Mouse (Mus musculus) forebrain, postnatal 0 days (tissue): ENCODE results near the gene Pde1a. TPM values are rescaled to one million over a fixed set of nuclear protein-coding genes. Genes with fewer than 3 reads are reported as not detected.
A peak's percentile ranks its signal among the peaks of the same experiment; 100 is the strongest.

ENCODE experiments used
- ATAC-seq: fragments of 200-750 bp; cut with Nextera tagmentation; 2 replicates; pipeline ENCODE4 v1.8.0; 2017; ENCODE audit warnings: mild to moderate bottlenecking, moderate library complexity
- DNase-seq: peaks from one replicate; pipeline ENCODE4 v3.0.0-alpha.2; 2015
- H3K27ac ChIP-seq: fragments of 300-500 bp; sonication (generic); 2 replicates; pipeline ENCODE4 v1.5.1; 2014; ENCODE audit warnings: low read depth, mild to moderate bottlenecking, antibody characterized with exemption, low read length, moderate library complexity, mixed read lengths
- H3K27me3 ChIP-seq: fragments of 300-500 bp; sonication (generic); 2 replicates; pipeline ENCODE4 v1.6.1; 2014; ENCODE audit warnings: mild to moderate bottlenecking, low read length, mixed read lengths; ENCODE audit not compliant: insufficient read depth
- H3K36me3 ChIP-seq: fragments of 300-500 bp; sonication (generic); 2 replicates; pipeline ENCODE4 v1.6.1; 2014; ENCODE audit warnings: mild to moderate bottlenecking, moderate library complexity; ENCODE audit not compliant: insufficient read depth
- H3K4me1 ChIP-seq: fragments of 300-500 bp; sonication (generic); 2 replicates; pipeline ENCODE4 v1.6.1; 2014; ENCODE audit warnings: antibody characterized with exemption; ENCODE audit not compliant: insufficient read depth
- H3K4me2 ChIP-seq: fragments of 300-500 bp; sonication (generic); 2 replicates; pipeline ENCODE4 v1.6.1; 2014; ENCODE audit warnings: low read depth, mild to moderate bottlenecking, moderate library complexity
- H3K4me3 ChIP-seq: fragments of 300-500 bp; sonication (generic); 2 replicates; pipeline ENCODE4 v1.5.1; 2014; ENCODE audit warnings: low read depth, low read length, mixed read lengths
- H3K9ac ChIP-seq: fragments of 300-500 bp; sonication (generic); 2 replicates; pipeline ENCODE4 v1.6.1; 2014; ENCODE audit warnings: mild to moderate bottlenecking
- H3K9me3 ChIP-seq: fragments of 300-500 bp; sonication (generic); 2 replicates; pipeline ENCODE4 v1.6.1; 2016; ENCODE audit warnings: low read length
- CTCF ChIP-seq: sonication (generic); IDR thresholded peaks from 2 replicates; pipeline ENCODE4 v1.5.1; 2016; ENCODE audit warnings: antibody characterized with exemption, control low read depth, low read depth
- WGBS: fragments of 180-500 bp; shearing (Covaris S2); extraction: QIAGEN DNeasy Blood & Tissue Kit; methylation state at CpG from one replicate; pipeline ENCODE4 v1.1.7; 2014; 5-methylcytosine and 5-hydroxymethylcytosine counted together
- polyA plus RNA-seq: library from polyadenylated mRNA; unstranded; fragments of >200 nt; fragmentation: Nextera tagmentation; extraction: Ambion mirVana; gene quantifications from 2 replicates; pipeline ENCODE4 v1.2.1, GENCODE M21; 2015
- total RNA-seq: library from RNA; depleted of rRNA; stranded (reverse); fragments of >200 nt; gene quantifications from 2 replicates; pipeline ENCODE4 v1.2.3, GENCODE M21; 2014

The Pde1a gene
- total and polyA plus RNA-seq, 2 experiments from 2014 or later: 45.8 to 48.9 TPM

DNA sequence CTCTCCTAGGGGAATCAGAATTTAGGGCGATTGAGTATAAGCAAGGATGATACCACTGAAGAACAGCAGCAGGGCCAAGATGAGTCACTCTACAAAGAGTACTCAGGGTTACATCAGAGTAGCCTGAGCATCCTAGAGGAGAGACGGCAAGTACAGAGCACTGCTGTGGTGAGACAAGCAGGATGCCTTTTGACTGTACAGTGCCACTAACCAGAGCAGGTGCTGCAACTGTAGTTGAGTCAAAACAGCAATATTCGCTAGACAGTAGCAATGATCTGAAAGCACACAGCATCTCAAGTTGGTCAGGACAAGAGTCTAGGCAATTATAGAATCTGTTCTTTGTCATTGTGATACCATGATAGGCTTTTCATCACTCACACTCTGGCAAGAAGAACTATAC is 115.1 kb downstream of the Pde1a start:
- Histone ChIP-seq H3K27me3 (no peaks in the 10 kb centered on the region), H3K4me1 (peaks cover 4% of the 10 kb centered on the region; the same call in 1 of the 2 replicates), H3K36me3 (no peaks in the 10 kb centered on the region), H3K27ac (no peak overlapping the region), H3K4me2 (no peak overlapping the region), H3K4me3 (no peak overlapping the region), H3K9ac (no peak overlapping the region), H3K9me3 (no peaks in the 10 kb centered on the region)
- 88% methylated on average over 3 of the region's 3 CpGs for whole genome bisulfite sequencing
- DNase-seq (no peak), ATAC-seq (no peak)
- no peak for TF ChIP-seq CTCF

DNA sequence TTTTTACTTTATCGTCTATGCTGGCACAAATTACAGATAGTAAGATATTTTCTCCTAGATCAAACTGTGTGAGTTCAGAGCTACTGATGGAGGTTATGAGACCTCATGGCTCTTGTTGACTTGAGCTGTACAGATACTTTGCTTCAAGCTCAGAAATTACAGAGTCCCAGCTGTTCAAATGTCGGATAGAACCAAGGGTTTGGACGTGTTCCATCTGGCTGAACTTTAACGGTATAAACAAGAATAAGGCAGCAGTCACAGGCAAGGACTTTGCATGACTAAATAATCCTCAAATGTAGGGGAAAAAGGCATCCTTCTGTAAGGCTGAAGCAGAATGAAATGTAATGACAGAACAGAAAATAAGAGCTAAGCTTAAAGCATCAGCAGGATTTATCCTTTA is 116.2 kb downstream of the Pde1a start:
- Histone ChIP-seq H3K27ac (no peak overlapping the region), H3K4me3 (no peak overlapping the region), H3K4me2 (no peak overlapping the region), H3K9ac (no peak overlapping the region), H3K36me3 (no peaks in the 10 kb centered on the region), H3K4me1 (peaks cover 4% of the 10 kb centered on the region; the same call in 1 of the 2 replicates), H3K27me3 (no peaks in the 10 kb centered on the region), H3K9me3 (no peaks in the 10 kb centered on the region)
- peak; percentile 85 for ATAC-seq
- TF ChIP-seq CTCF: no peak
- DNase-seq: peak; percentile 67
- WGBS: 37% methylated on average over 4 of the region's 4 CpGs

DNA sequence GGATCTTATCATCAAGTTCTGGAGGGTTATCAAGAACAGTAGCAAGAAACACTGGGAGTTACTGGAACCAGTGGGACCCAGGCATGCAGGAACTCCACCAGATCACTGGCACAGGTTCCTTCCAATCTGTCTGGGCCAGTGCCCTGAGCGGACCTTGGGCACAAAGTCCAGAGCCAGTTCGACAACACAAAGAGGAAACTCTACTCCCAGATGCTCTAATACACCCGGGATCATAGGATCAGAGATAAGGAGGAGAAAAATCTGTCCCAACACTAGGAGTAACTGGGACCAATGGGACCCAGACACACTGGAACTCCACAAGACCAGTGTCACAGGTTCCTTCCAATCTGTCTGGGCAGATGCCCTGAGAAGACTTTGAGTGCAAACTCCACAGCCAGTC is 130.1 kb downstream of the Pde1a start:
- H3K9me3 ChIP-seq: no peaks in the 10 kb centered on the region
- H3K4me3 ChIP-seq: no peak overlapping the region
- no peak for TF ChIP-seq CTCF
- no peak overlapping the region for H3K4me2 ChIP-seq
- WGBS: 92% methylated on average over 3 of the region's 3 CpGs
- ATAC-seq (no peak), DNase-seq (no peak)
- H3K36me3 ChIP-seq: no peaks in the 10 kb centered on the region
- H3K4me1 ChIP-seq: no peaks in the 10 kb centered on the region
- H3K27me3 ChIP-seq: no peaks in the 10 kb centered on the region
- no peak overlapping the region for H3K27ac ChIP-seq
- H3K9ac ChIP-seq: no peak overlapping the region

DNA sequence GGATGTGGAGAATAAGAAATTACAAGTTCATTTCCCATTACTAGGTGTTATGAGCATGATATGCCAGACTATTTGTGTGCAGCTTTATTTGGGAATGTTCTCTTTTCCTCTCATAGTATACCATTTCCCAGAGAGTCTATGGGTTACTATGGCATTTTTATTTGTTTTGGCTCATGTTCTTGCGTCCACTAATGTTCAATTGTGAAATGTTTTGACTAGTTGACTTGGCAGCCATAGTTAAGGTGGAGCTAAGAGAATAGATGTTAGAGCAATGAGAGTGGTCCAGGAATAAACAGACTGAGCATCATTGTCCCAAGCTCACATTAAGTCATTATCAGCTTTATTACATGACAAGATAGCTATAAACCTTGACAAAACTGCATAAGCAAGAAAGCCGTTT is 130.8 kb downstream of the Pde1a start:
- H3K27me3 ChIP-seq: no peaks in the 10 kb centered on the region
- no peak for ATAC-seq
- no peak overlapping the region for H3K27ac ChIP-seq
- H3K4me3 ChIP-seq: no peak overlapping the region
- no peaks in the 10 kb centered on the region for H3K36me3 ChIP-seq
- TF ChIP-seq CTCF: no peak
- WGBS: 81% methylated on average over 2 of the region's 2 CpGs
- DNase-seq: no peak
- no peaks in the 10 kb centered on the region for H3K4me1 ChIP-seq
- no peak overlapping the region for H3K4me2 ChIP-seq
- H3K9me3 ChIP-seq: no peaks in the 10 kb centered on the region
- no peak overlapping the region for H3K9ac ChIP-seq

DNA sequence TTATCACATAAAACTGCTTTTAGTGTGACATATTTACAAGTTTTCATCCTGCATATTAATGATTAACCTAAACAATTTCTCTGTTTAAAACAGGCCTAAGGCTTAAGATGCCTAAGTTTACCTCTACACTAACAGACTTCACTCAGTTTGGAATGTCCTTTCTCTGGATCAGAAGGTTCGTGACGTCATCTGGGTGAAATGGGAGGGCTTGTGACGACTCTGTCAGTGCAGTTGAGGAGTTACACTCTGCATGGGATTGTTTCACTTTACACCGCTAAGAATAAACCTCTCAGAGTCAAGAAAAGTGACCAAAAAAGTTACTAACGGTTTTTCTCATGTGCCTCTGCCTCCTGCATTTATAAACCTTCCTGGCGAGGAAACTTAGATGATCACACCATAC is 137.6 kb downstream of the Pde1a start:
- H3K4me1 ChIP-seq: no peaks in the 10 kb centered on the region
- no peaks in the 10 kb centered on the region for H3K27me3 ChIP-seq
- no peak overlapping the region for H3K4me2 ChIP-seq
- no peak overlapping the region for H3K4me3 ChIP-seq
- WGBS: 76% methylated on average over 6 of the region's 6 CpGs
- no peak overlapping the region for H3K9ac ChIP-seq
- TF ChIP-seq CTCF: no peak
- no peak for DNase-seq
- H3K36me3 ChIP-seq: no peaks in the 10 kb centered on the region
- no peak for ATAC-seq
- no peaks in the 10 kb centered on the region for H3K9me3 ChIP-seq
- H3K27ac ChIP-seq: no peak overlapping the region

DNA sequence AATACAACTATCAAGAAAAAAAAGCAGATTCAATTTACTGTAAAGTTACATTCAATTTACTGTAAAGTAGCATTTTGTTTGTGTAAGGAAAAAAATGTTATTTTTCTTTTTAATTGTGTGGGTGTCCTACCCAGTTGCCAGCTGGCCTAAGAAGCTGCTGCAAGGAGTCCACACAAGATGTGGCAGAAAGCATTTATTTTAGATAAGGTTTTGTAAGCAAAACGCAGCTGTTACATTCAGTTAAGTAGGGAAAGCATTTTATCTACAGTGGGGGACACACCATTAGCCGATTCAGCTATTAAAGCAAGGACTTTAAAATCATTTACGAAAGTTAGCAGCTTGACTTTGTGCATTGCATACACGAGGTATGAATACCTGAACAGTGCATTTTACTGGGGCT is 145.5 kb downstream of the Pde1a start:
- H3K27ac ChIP-seq: no peak overlapping the region

DNA sequence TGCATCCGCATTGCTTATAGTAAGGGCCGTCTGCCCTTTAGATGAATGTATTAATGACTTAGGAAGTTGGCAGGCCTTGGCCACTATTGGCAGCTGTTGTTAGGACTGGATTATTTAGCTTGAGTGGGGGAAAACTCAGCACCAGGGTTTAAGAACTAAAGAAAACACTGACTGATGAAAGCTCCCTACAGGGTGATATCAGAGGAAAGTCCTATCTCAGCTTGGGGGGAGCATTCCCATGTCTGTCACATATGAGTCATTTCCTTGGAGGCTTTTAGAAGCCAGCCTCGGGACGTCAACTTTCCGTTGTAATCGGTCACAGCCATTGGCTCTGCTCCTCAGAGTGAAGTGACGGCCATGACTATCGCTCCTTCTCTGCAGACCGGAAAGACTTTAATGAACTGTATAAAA is 146.0 kb downstream of the Pde1a start:
- no peak overlapping the region for H3K4me2 ChIP-seq
- no peak overlapping the region for H3K27ac ChIP-seq
- H3K4me3 ChIP-seq: no peak overlapping the region
- H3K27me3 ChIP-seq: no peaks in the 10 kb centered on the region
- H3K4me1 ChIP-seq: no peaks in the 10 kb centered on the region
- H3K9me3 ChIP-seq: no peaks in the 10 kb centered on the region
- WGBS: 39% methylated on average over 9 of the region's 9 CpGs
- H3K9ac ChIP-seq: no peak overlapping the region
- H3K36me3 ChIP-seq: no peaks in the 10 kb centered on the region
- DNase-seq (peak; percentile 4), ATAC-seq (peak; percentile 32; the same call in 1 of the 2 replicates)
- no peak for TF ChIP-seq CTCF

More for the DNA sequence above, 145.5 kb downstream of the Pde1a start:
- DNase-seq (no peak), ATAC-seq (no peak)
- WGBS: 69% methylated on average over 4 of the region's 4 CpGs
- no peak overlapping the region for H3K4me3 ChIP-seq
- H3K27me3 ChIP-seq: no peaks in the 10 kb centered on the region
- H3K9me3 ChIP-seq: no peaks in the 10 kb centered on the region
- H3K9ac ChIP-seq: no peak overlapping the region
- H3K36me3 ChIP-seq: no peaks in the 10 kb centered on the region
- no peak overlapping the region for H3K4me2 ChIP-seq
- H3K4me1 ChIP-seq: no peaks in the 10 kb centered on the region
- no peak for TF ChIP-seq CTCF

DNA sequence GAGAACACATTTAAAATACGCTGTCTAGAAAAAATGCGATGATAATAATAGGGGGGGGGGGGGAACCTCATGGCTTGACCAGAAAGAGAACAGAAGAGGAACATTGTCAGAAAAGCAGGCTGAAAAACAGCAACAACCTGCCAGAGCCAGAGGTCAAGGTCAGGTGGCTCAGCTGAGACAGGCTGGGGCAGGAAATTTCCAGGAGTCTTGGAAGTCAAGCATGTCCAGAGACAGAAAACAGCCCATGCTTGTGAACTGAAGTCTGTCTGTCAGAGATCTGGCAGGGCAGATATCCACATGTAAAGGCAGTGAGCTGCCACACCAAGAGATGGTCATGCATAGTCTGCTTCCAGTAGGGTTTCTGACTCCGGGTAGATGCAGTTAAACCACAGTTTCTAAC is 147.5 kb downstream of the Pde1a start:
- H3K4me1 ChIP-seq: no peaks in the 10 kb centered on the region
- H3K4me2 ChIP-seq: no peak overlapping the region
- no peaks in the 10 kb centered on the region for H3K36me3 ChIP-seq
- ATAC-seq: no peak
- no peak for DNase-seq
- H3K27me3 ChIP-seq: no peaks in the 10 kb centered on the region
- 96% methylated on average over 3 of the region's 3 CpGs for WGBS
- no peak overlapping the region for H3K27ac ChIP-seq
- no peak overlapping the region for H3K4me3 ChIP-seq
- TF ChIP-seq CTCF: no peak
- H3K9ac ChIP-seq: no peak overlapping the region
- H3K9me3 ChIP-seq: no peaks in the 10 kb centered on the region
